Mouse (Mus musculus): ENCODE results near the gene Pimreg. TPM values are rescaled to one million over a fixed set of nuclear protein-coding genes. Genes with fewer than 3 reads are reported as not detected.

Pimreg gene
- polyA plus RNA-seq, 1 experiment from 2014 or later, result 114 TPM

Other genes with a start within 250 kb of the Pimreg start
- 0.11 TPM in 1 of 2 replicates, not detected in the other for gene Aipl1, start 4.5 kb upstream of the Pimreg start, polyA plus RNA-seq (2014; fragmentation: Nextera tagmentation; extraction: Ambion mirVana)
- 0.52 and 0.67 TPM in 2 replicates for gene Pitpnm3, start 93.7 kb downstream of the Pimreg start, polyA plus RNA-seq (2014; fragmentation: Nextera tagmentation; extraction: Ambion mirVana)
- not detected in 2 replicates for gene Gm43951, start 164.8 kb downstream of the Pimreg start, polyA plus RNA-seq (2014; fragmentation: Nextera tagmentation; extraction: Ambion mirVana)
- 13.5 and 15.9 TPM in 2 replicates for gene 4933427D14Rik, start 165.4 kb downstream of the Pimreg start, polyA plus RNA-seq (2014; fragmentation: Nextera tagmentation; extraction: Ambion mirVana)
- 206 and 213 TPM in 2 replicates for gene Txndc17, start 165.5 kb downstream of the Pimreg start, polyA plus RNA-seq (2014; fragmentation: Nextera tagmentation; extraction: Ambion mirVana)
- gene Med31, start 173.6 kb downstream of the Pimreg start, polyA plus RNA-seq (2014; fragmentation: Nextera tagmentation; extraction: Ambion mirVana), result 41.0 and 42.7 TPM in 2 replicates
- 0.21 and 0.49 TPM in 2 replicates for gene Slc13a5, start 225.2 kb downstream of the Pimreg start, polyA plus RNA-seq (2014; fragmentation: Nextera tagmentation; extraction: Ambion mirVana)